Mouse (Mus musculus): Measurements from ENCODE around the gene Atxn1. TPM values are rescaled to one million over a fixed set of nuclear protein-coding genes. Genes with fewer than 3 reads are reported as not detected.

Gene Atxn1
- polyA plus RNA-seq (2012; rRNA removed): 34.1 and 34.4 TPM in 2 replicates

GRCm38 (mm10) chr13:45964853-45965593 is at the start of gene Atxn1:
Gene Atxn1 (minus strand): TSS chr13:45965008.
- H3K4me3 ChIP-seq (ENCODE audit: insufficient read depth, low read length): peak within 1 kb of the TSS; percentile 84
- TF ChIP-seq POLR2A (IDR thresholded peaks at IDR 0.05; ENCODE audit: extremely low read depth, insufficient read depth, low read length) (peak; percentile 52; the same call in 1 of the 2 replicates), CTCF (IDR thresholded peaks at IDR 0.05; ENCODE audit: extremely low read depth, insufficient read depth, low read length) (no peak)

GRCm38 (mm10) chr13:46011232-46011631 is 46.4 kb upstream of the Atxn1 start:
- Histone ChIP-seq H3K27ac (ENCODE audit: insufficient read depth, low read length) (no peak overlapping the region), H3K4me1 (ENCODE audit: control insufficient read depth, insufficient read depth, low read length) (peaks cover 5% of the 10 kb centered on the region; the same call in 1 of the 2 replicates), H3K4me3 (ENCODE audit: insufficient read depth, low read length) (no peak overlapping the region)
- TF ChIP-seq CTCF (IDR thresholded peaks at IDR 0.05; ENCODE audit: extremely low read depth, insufficient read depth, low read length) (no peak), POLR2A (IDR thresholded peaks at IDR 0.05; ENCODE audit: extremely low read depth, insufficient read depth, low read length) (no peak)

More at GRCm38 (mm10) chr13:45964853-45965593, at the start of gene Atxn1:
- Histone ChIP-seq H3K4me1 (ENCODE audit: control insufficient read depth, insufficient read depth, low read length) (peaks cover 5% of the 10 kb centered on the region; the same call in 1 of the 2 replicates), H3K27ac (ENCODE audit: insufficient read depth, low read length) (peak within 1 kb of the TSS; percentile 100)

DNA sequence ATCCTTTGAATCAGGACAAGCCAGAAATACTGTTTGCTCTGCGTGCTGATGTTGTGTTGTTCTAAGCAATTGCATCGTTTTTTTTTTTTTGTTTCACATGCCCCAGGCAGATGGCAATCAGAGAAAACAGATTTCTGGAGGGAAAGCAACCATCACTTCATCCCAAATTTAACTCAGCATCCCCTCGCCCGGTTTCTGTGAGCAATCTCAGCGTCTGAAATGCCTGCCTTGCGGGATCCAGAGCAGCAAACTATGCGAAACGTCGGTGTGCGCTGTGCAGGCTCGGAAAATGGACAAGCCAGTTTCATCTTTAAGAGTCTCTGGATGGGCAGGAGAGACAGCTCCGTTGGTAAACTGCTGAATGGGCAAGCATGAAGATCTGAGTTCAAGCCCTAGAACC is 45.3 kb upstream of the Atxn1 start:
- TF ChIP-seq POLR2A (IDR thresholded peaks at IDR 0.05; ENCODE audit: extremely low read depth, insufficient read depth, low read length) (no peak), CTCF (IDR thresholded peaks at IDR 0.05; ENCODE audit: extremely low read depth, insufficient read depth, low read length) (no peak)
- Histone ChIP-seq H3K4me3 (ENCODE audit: insufficient read depth, low read length) (no peak overlapping the region), H3K27ac (ENCODE audit: insufficient read depth, low read length) (no peak overlapping the region), H3K4me1 (ENCODE audit: control insufficient read depth, insufficient read depth, low read length) (peaks cover 6% of the 10 kb centered on the region; the same call in 1 of the 2 replicates)

DNA sequence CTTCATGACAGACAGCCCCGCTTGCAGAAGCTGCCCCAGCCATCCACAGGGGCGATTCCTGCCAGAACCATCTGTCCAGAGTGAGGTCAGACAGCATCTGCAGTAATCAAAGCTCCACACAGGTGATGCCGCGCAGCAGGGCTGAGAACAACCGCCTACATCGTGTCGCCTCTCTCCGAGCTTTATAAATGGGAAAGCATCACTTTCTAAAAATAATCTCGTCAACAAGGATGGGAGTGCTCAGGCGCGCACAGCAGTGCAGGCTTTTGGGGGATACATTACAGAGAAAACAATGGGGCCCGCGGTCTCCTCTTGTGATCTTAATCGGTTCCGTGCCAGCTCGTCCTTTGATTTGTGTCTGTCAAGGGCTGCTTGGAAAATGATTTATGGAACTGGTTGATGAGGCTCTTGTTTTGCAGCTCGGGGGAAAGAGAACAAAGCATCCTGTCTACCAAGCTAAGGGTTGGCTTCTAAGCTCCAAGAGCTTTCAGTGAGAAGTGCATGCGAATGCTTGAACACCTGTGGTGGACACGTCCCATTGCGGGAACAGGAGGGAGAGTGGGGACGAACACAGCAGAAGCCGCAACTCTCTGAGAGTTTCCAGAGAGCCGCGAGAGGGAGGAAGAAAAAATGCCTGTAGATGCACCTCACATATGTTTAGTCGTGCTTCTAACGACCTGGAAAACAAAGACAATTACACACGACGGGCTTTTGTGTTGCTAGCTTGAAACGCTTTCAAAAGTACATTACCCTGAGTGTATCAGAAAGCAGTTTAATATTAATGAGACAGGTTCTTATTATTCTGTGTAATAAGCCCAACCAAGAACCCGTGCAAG is 44.2 kb upstream of the Atxn1 start:
- no peak overlapping the region for H3K27ac ChIP-seq (ENCODE audit: insufficient read depth, low read length)
- H3K4me1 ChIP-seq (ENCODE audit: control insufficient read depth, insufficient read depth, low read length): peaks cover 6% of the 10 kb centered on the region; the same call in 1 of the 2 replicates
- TF ChIP-seq CTCF (IDR thresholded peaks at IDR 0.05; ENCODE audit: extremely low read depth, insufficient read depth, low read length) (no peak), POLR2A (IDR thresholded peaks at IDR 0.05; ENCODE audit: extremely low read depth, insufficient read depth, low read length) (no peak)
- no peak overlapping the region for H3K4me3 ChIP-seq (ENCODE audit: insufficient read depth, low read length)

GRCm38 (mm10) chr13:46006211-46007102 is 41.6 kb upstream of the Atxn1 start:
- Histone ChIP-seq H3K4me3 (ENCODE audit: insufficient read depth, low read length) (no peak overlapping the region), H3K4me1 (ENCODE audit: control insufficient read depth, insufficient read depth, low read length) (peaks cover 6% of the 10 kb centered on the region; the same call in 1 of the 2 replicates), H3K27ac (ENCODE audit: insufficient read depth, low read length) (no peak overlapping the region)
- TF ChIP-seq POLR2A (IDR thresholded peaks at IDR 0.05; ENCODE audit: extremely low read depth, insufficient read depth, low read length) (peak; percentile 50; the same call in 1 of the 2 replicates), CTCF (IDR thresholded peaks at IDR 0.05; ENCODE audit: extremely low read depth, insufficient read depth, low read length) (no peak)

GRCm38 (mm10) chr13:46005656-46006055 is 40.8 kb upstream of the Atxn1 start:
- Histone ChIP-seq H3K4me1 (ENCODE audit: control insufficient read depth, insufficient read depth, low read length) (peaks cover 6% of the 10 kb centered on the region; the same call in 1 of the 2 replicates), H3K4me3 (ENCODE audit: insufficient read depth, low read length) (no peak overlapping the region), H3K27ac (ENCODE audit: insufficient read depth, low read length) (no peak overlapping the region)
- TF ChIP-seq POLR2A (IDR thresholded peaks at IDR 0.05; ENCODE audit: extremely low read depth, insufficient read depth, low read length): no peak
- no peak for TF ChIP-seq CTCF (IDR thresholded peaks at IDR 0.05; ENCODE audit: extremely low read depth, insufficient read depth, low read length)

GRCm38 (mm10) chr13:46001356-46001755 is 36.5 kb upstream of the Atxn1 start:
- Histone ChIP-seq H3K27ac (ENCODE audit: insufficient read depth, low read length) (no peak overlapping the region), H3K4me1 (ENCODE audit: control insufficient read depth, insufficient read depth, low read length) (peaks cover 2% of the 10 kb centered on the region; the same call in 1 of the 2 replicates), H3K4me3 (ENCODE audit: insufficient read depth, low read length) (no peak overlapping the region)
- TF ChIP-seq POLR2A (IDR thresholded peaks at IDR 0.05; ENCODE audit: extremely low read depth, insufficient read depth, low read length): no peak
- no peak for TF ChIP-seq CTCF (IDR thresholded peaks at IDR 0.05; ENCODE audit: extremely low read depth, insufficient read depth, low read length)

DNA sequence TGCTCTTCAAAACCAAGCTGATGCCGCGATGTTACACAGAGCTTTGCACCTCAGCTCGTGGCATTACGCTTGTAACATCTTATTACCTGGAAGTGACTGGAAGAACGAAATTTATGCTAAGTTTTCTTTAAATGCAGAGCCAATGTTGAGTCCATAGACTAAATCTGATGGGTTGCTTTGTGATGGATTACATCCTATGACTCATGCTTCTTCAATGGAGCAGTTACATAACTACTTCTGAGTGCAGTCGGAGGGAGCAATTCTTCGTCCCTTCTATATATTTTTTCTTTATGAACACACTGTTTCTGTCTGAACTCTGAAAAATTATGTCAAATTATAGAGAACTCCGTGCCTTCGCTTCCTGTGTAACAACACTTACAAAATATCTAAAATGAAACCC is 28.1 kb upstream of the Atxn1 start:
- Histone ChIP-seq H3K4me3 (ENCODE audit: insufficient read depth, low read length) (no peak overlapping the region), H3K27ac (ENCODE audit: insufficient read depth, low read length) (no peak overlapping the region; the same call in 1 of the 2 replicates), H3K4me1 (ENCODE audit: control insufficient read depth, insufficient read depth, low read length) (peaks cover 3% of the 10 kb centered on the region)
- TF ChIP-seq CTCF (IDR thresholded peaks at IDR 0.05; ENCODE audit: extremely low read depth, insufficient read depth, low read length) (no peak), POLR2A (IDR thresholded peaks at IDR 0.05; ENCODE audit: extremely low read depth, insufficient read depth, low read length) (no peak)

Data from cortical plate, adult 2 months (tissue).